Mouse (Mus musculus): Measurements from ENCODE around the gene Xxylt1.

DNA sequence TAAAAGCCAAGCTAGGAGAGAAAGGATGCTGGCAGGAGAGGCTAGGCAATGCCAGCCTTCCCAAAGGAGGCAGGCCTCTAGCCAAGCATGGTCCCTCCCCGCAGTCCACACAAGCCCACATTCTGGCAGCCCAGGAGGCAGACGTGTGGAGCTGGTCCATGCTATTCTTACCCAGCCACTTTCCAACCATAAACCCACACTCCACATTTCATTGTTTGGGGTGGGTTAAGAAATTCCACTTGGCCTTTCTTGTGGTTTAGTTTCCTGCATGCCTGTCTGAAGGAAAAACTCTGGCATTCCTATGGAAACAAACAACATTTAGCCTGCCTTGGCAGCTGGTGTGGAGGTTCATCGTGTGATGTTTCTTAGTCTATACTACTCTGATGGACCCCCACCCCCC lies 61.7 kb downstream of the Xxylt1 start:
- TF ChIP-seq CTCF (IDR thresholded peaks at IDR 0.05; ENCODE audit: extremely low read depth, insufficient read depth, low read length) (no peak), POLR2A (IDR thresholded peaks at IDR 0.05; ENCODE audit: extremely low read depth, insufficient read depth, low read length) (no peak)
